Mouse (Mus musculus) inflammation-experienced regulatory T-cells, adult 6 months (primary cell): ENCODE measurements around the gene Plac9b. TPM values are rescaled to one million over a fixed set of nuclear protein-coding genes. Genes with fewer than 3 reads are reported as not detected.
A peak's percentile ranks its signal among the peaks of the same experiment; 100 is the strongest.
"Not testable (repeated sequence)": the region's sequence is repeated elsewhere in the genome, so short reads cannot be mapped to it uniquely, and the experiment has no call there.

ENCODE experiments used
- ATAC-seq: one replicate; pipeline ENCODE4 v1.8.0; 2017
- polyA plus RNA-seq, 3 experiments: library from polyadenylated mRNA; unstranded; fragments of 100-300 nt; shearing (Covaris generic); gene quantifications; one replicate each; pipeline ENCODE4 v1.2.1; 2017

The Plac9b gene
- not detected for polyA plus RNA-seq

- ATAC-seq = not testable (repeated sequence)
Measured at GRCm38 (mm10) chr14:26182380-26182779, at the start of gene Plac9b. Gene Plac9b, minus strand, starts transcription at chr14:26182480.

- not testable (repeated sequence) for ATAC-seq
Measured at GRCm38 (mm10) chr14:26216233-26217000, 34.1 kb upstream of the Plac9b start.

- ATAC-seq = peak; percentile 91
Measured at GRCm38 (mm10) chr14:26206926-26207247, 24.6 kb upstream of the Plac9b start, which contains the start of gene Tmem254b. Gene Tmem254b, minus strand, starts transcription at chr14:26207041.

- ATAC-seq = peak; percentile 61
Measured at GRCm38 (mm10) chr14:26206197-26206925, 24.1 kb upstream of the Plac9b start.

- ATAC-seq = not testable (repeated sequence)
Measured at GRCm38 (mm10) chr14:26197851-26198250, 15.6 kb upstream of the Plac9b start.

- ATAC-seq = not testable (repeated sequence)
Measured at GRCm38 (mm10) chr14:26188361-26188760, 6.1 kb upstream of the Plac9b start.

- not testable (repeated sequence) for ATAC-seq
Measured at GRCm38 (mm10) chr14:26186638-26187037, 4.4 kb upstream of the Plac9b start.

GRCm38 (mm10) chr14:26181660-26182059 is 620 bp downstream of the Plac9b start:
- ATAC-seq = not testable (repeated sequence)

GRCm38 (mm10) chr14:26175028-26175427 is 7.3 kb downstream of the Plac9b start:
- not testable (repeated sequence) for ATAC-seq

- not testable (repeated sequence) for ATAC-seq
Measured at GRCm38 (mm10) chr14:26173955-26174354, 8.3 kb downstream of the Plac9b start.

- ATAC-seq = not testable (repeated sequence)
Measured at GRCm38 (mm10) chr14:26165266-26165665, 17.0 kb downstream of the Plac9b start.

GRCm38 (mm10) chr14:26162423-26162822 is 19.9 kb downstream of the Plac9b start:
- not testable (repeated sequence) for ATAC-seq

GRCm38 (mm10) chr14:26161156-26161555 is 21.1 kb downstream of the Plac9b start:
- not testable (repeated sequence) for ATAC-seq

- ATAC-seq = not testable (repeated sequence)
Measured at GRCm38 (mm10) chr14:26156032-26156431, 26.2 kb downstream of the Plac9b start.

GRCm38 (mm10) chr14:26147095-26147494 is 35.2 kb downstream of the Plac9b start:
- ATAC-seq = not testable (repeated sequence)

- not testable (repeated sequence) for ATAC-seq
Measured at GRCm38 (mm10) chr14:26119095-26119494, 63.2 kb downstream of the Plac9b start.

GRCm38 (mm10) chr14:26118550-26119000 is 63.7 kb downstream of the Plac9b start:
- not testable (repeated sequence) for ATAC-seq

GRCm38 (mm10) chr14:26118150-26118549 is 64.1 kb downstream of the Plac9b start, which contains the start of gene Duxbl2:
Gene Duxbl2, plus strand, starts transcription at chr14:26118349.
- ATAC-seq = not testable (repeated sequence)

Other genes with a start within 250 kb of the Plac9b start
- not detected for gene Cphx1, start 244.2 kb downstream of the Plac9b start, polyA plus RNA-seq
- not detected for gene Duxbl1, start 203.9 kb downstream of the Plac9b start, polyA plus RNA-seq
- gene Gm9780, start 139.8 kb downstream of the Plac9b start, polyA plus RNA-seq = not detected
- 10 to 100 TPM; 25.1 to 93.3 (median 41.0) TPM for gene Tmem254c, start 115.1 kb downstream of the Plac9b start, polyA plus RNA-seq
- under 1 TPM in 1 of 3 experiments, not detected in 2; 0.33 TPM for gene Cphx2, start 101.0 kb downstream of the Plac9b start, polyA plus RNA-seq
- not detected for gene Cphx3, start 100.2 kb downstream of the Plac9b start, polyA plus RNA-seq
- gene Duxbl2, start 64.1 kb downstream of the Plac9b start, polyA plus RNA-seq = not detected
- 10 to 100 TPM in 1 of 3 experiments, 1 to 10 TPM in 2; 6.9 to 46.1 (median 8.5) TPM for gene Tmem254b, start 24.6 kb upstream of the Plac9b start, polyA plus RNA-seq
- gene Duxbl3, start 75.5 kb upstream of the Plac9b start, polyA plus RNA-seq = not detected